Comparison of ENCODE assay signal across 15 mouse cellular contexts in genomic region chr12:80997652-80998051, GRCm38 (mm10). TPM values are rescaled to one million over a fixed set of nuclear protein-coding genes. Genes with fewer than 3 reads are reported as not detected.
"Had no signal": no experiment of that assay in that cellular context is flagged by ENCODE, and none has a peak within 500 bp of the region (broad histone marks: within the 10 kb centered on the region; RNA-seq: fewer than 3 reads in every experiment).

No protein-coding gene starts in this region.

- H3K36me3 ChIP-seq: liver, embryonic 15.5 days; midbrain, embryonic 12.5 days; neural tube, embryonic 12.5 days; stomach, embryonic 15.5 days had no signal

- H3K27me3 ChIP-seq: liver, embryonic 15.5 days; midbrain, embryonic 12.5 days; stomach, embryonic 15.5 days had no signal

- DNase-seq: kidney, postnatal 25 days; lung, adult 2 months; lung, postnatal 4 days; right cerebral cortex, postnatal 14 days; thymus, postnatal 4 days had no signal

- H3K4me1 ChIP-seq: liver, embryonic 15.5 days had no signal

- H3K4me3 ChIP-seq: left cerebral cortex, adult 2 months; liver, embryonic 15.5 days; midbrain, embryonic 12.5 days; myocyte; neural tube, embryonic 12.5 days had no signal

- H3K9me3 ChIP-seq: liver, embryonic 15.5 days had no signal

- H3K27ac ChIP-seq: left cerebral cortex, adult 2 months; liver, embryonic 15.5 days; neural tube, embryonic 12.5 days; stomach, embryonic 15.5 days had no signal

RNA-seq across cellular contexts. Expression of gene Slc10a1, which starts 29.1 kb away (rescaled TPM):
- total RNA-seq: layer of hippocampus, postnatal 25 days; left cerebral cortex, adult 2 months; left cerebral cortex, postnatal 14 days; megakaryocyte, adult 5-6 weeks had no signal
- polyA plus RNA-seq: spleen, adult 2 months had no signal
